Mouse (Mus musculus): ENCODE measurements around the gene Filip1l. TPM values are rescaled to one million over a fixed set of nuclear protein-coding genes. Genes with fewer than 3 reads are reported as not detected.

Gene Filip1l
- polyA plus RNA-seq, 1 experiment: 12.1 TPM

DNA sequence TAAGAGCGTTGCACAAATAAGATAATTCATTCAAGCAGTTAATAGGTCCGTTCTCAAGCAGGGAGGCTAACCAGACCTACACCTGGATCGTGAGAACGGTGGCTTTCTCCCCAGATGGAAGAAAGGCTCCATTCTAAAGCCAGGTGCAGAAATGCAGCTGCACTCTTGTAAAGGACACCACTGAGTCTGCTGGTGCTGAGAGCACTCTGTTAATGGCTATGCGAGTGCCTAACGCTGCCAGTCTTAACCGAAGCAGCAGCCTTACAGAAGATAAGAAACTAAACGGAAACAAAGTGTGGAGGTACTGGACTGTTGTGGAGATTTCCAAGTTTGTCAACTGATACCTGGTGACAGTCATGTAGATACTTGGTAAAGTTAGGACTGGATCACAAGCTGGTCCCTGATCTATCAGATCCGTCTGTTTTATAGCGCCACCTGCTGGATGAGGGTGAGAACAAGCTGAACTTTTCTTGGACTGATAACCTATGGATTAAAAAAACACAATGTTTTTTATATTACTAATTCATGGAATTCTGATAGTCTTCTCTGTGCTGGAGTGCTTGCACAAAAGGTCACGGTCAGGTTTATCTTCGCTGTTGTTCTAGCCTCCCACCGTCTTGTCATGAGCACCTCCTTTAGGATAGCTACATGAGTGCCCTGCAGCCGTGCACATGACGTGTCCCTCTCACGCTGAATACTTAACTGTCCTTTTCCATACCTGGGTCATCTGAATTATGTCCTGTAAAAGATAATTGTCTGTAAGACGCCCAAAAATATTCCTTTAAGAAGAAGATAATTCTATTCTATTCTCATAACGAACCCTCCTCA lies 45.7 kb downstream of the Filip1l start:
- no peaks in the 10 kb centered on the region for H3K79me2 ChIP-seq (ENCODE audit: control insufficient read depth, insufficient read depth)
- no peak overlapping the region for H3K4me2 ChIP-seq (ENCODE audit: low read depth)
- TF ChIP-seq MYOD1 (IDR thresholded peaks at IDR 0.05; ENCODE audit: control insufficient read depth in 1 of 3, insufficient read length in 2 of 3, low read depth in 2 of 3) (no peak), POLR2AphosphoS2 (IDR thresholded peaks at IDR 0.05; ENCODE audit: insufficient read length, low read depth) (no peak), MAX (IDR thresholded peaks at IDR 0.05; ENCODE audit: low read depth) (no peak), POLR2A (IDR thresholded peaks at IDR 0.05; ENCODE audit: insufficient read length, low read depth) (no peak), CEBPB (IDR thresholded peaks at IDR 0.05; ENCODE audit: insufficient read depth, poor library complexity, severe bottlenecking) (no peak), USF1 (IDR thresholded peaks at IDR 0.05; ENCODE audit: low read depth) (no peak), TCF12 (IDR thresholded peaks at IDR 0.05; ENCODE audit: insufficient read depth, poor library complexity, severe bottlenecking) (no peak), SRF (IDR thresholded peaks at IDR 0.05; ENCODE audit: control insufficient read depth, insufficient read length, low read depth) (no peak), TCF3 (IDR thresholded peaks at IDR 0.05; ENCODE audit: insufficient read length, low read depth) (no peak), E2F4 (IDR thresholded peaks at IDR 0.05; ENCODE audit: insufficient read depth) (no peak), REST (IDR thresholded peaks at IDR 0.05; ENCODE audit: insufficient read depth, insufficient read length) (no peak)
- H3K36me3 ChIP-seq (ENCODE audit: control insufficient read depth, insufficient read depth): no peaks in the 10 kb centered on the region
- no peak overlapping the region for H3ac ChIP-seq (ENCODE audit: control insufficient read depth, insufficient read length)
- no peaks in the 10 kb centered on the region for H3K27me3 ChIP-seq (ENCODE audit: control insufficient read depth, insufficient read depth, insufficient read length)
- no peak overlapping the region for H3K4me3 ChIP-seq

DNA sequence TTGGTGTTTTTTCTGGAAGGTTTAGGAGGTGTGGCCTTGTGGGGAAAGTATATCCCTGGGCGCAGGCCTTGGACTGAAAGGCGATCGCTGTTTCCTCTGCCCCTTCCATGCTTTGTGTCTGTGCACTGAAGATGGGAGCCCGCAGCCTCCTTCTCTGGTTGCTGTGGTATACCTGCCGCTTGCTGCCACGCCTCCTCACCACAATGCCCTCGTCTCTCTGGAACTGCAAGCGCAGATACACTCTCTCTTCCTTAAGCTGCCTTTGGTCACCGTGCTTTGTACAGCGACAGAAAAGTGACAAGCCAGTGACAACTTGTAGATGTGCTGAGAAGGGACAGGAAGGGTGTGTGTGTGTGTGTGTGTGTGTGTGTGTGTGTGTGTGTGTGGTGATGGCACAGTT lies 46.7 kb downstream of the Filip1l start:
- TF ChIP-seq MYOD1 (IDR thresholded peaks at IDR 0.05; ENCODE audit: control insufficient read depth in 1 of 3, insufficient read length in 2 of 3, low read depth in 2 of 3) (no peak), MYOG (IDR thresholded peaks at IDR 0.05; ENCODE audit: control insufficient read depth in 1 of 3, insufficient read depth in 1 of 3, insufficient read length in 2 of 3, low read depth in 2 of 3) (no peak), E2F4 (IDR thresholded peaks at IDR 0.05; ENCODE audit: insufficient read depth) (no peak), POLR2A (IDR thresholded peaks at IDR 0.05; ENCODE audit: insufficient read length, low read depth) (no peak), SRF (IDR thresholded peaks at IDR 0.05; ENCODE audit: control insufficient read depth, insufficient read length, low read depth) (no peak), POLR2AphosphoS2 (IDR thresholded peaks at IDR 0.05; ENCODE audit: insufficient read length, low read depth) (no peak), MAX (IDR thresholded peaks at IDR 0.05; ENCODE audit: low read depth) (no peak), USF1 (IDR thresholded peaks at IDR 0.05; ENCODE audit: low read depth) (no peak), CEBPB (IDR thresholded peaks at IDR 0.05; ENCODE audit: insufficient read depth, poor library complexity, severe bottlenecking) (no peak), REST (IDR thresholded peaks at IDR 0.05; ENCODE audit: insufficient read depth, insufficient read length) (no peak), TCF3 (IDR thresholded peaks at IDR 0.05; ENCODE audit: insufficient read length, low read depth) (no peak)
- no peaks in the 10 kb centered on the region for H3K36me3 ChIP-seq (ENCODE audit: control insufficient read depth, insufficient read depth)
- H3K79me2 ChIP-seq (ENCODE audit: control insufficient read depth, insufficient read depth): no peaks in the 10 kb centered on the region

DNA sequence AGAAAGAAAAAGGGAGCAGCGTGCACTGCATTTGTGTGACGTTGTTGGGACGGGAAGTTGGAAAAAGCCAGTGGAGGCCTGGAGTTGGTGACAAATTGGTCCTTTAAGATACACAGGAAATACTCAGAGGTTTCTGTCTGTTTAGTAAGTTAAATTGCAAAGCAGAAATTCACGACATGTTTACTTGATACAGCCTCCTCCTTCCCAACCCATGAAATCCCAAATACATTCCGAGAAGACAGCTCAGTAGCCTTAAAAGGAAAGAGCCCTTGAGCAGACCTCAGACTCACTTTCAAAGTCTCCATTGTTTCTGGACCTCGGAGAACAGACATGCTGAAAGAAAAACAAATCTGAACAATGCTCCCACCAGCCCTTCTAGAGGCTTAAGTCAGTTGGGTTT lies 48.8 kb downstream of the Filip1l start:
- TF ChIP-seq USF1 (IDR thresholded peaks at IDR 0.05; ENCODE audit: low read depth): no peak
- no peak for TF ChIP-seq REST (IDR thresholded peaks at IDR 0.05; ENCODE audit: insufficient read depth, insufficient read length)
- no peak for TF ChIP-seq SRF (IDR thresholded peaks at IDR 0.05; ENCODE audit: control insufficient read depth, insufficient read length, low read depth)
- TF ChIP-seq CEBPB (IDR thresholded peaks at IDR 0.05; ENCODE audit: insufficient read depth, poor library complexity, severe bottlenecking): no peak
- TF ChIP-seq MAX (IDR thresholded peaks at IDR 0.05; ENCODE audit: low read depth): no peak
- no peak for TF ChIP-seq POLR2A (IDR thresholded peaks at IDR 0.05; ENCODE audit: insufficient read length, low read depth)
- TF ChIP-seq E2F4 (IDR thresholded peaks at IDR 0.05; ENCODE audit: insufficient read depth): no peak
- TF ChIP-seq MYOD1 (IDR thresholded peaks at IDR 0.05; ENCODE audit: control insufficient read depth in 1 of 3, insufficient read length in 2 of 3, low read depth in 2 of 3): no peak
- no peak for TF ChIP-seq POLR2AphosphoS2 (IDR thresholded peaks at IDR 0.05; ENCODE audit: insufficient read length, low read depth)
- TF ChIP-seq TCF12 (IDR thresholded peaks at IDR 0.05; ENCODE audit: insufficient read depth, poor library complexity, severe bottlenecking): no peak
- TF ChIP-seq MYOG (IDR thresholded peaks at IDR 0.05; ENCODE audit: control insufficient read depth in 1 of 3, insufficient read depth in 1 of 3, insufficient read length in 2 of 3, low read depth in 2 of 3): no peak
- no peak for TF ChIP-seq TCF3 (IDR thresholded peaks at IDR 0.05; ENCODE audit: insufficient read length, low read depth)

More for the DNA sequence above, 46.7 kb downstream of the Filip1l start:
- H3K4me3 ChIP-seq: no peak overlapping the region
- H3K4me2 ChIP-seq (ENCODE audit: low read depth): no peak overlapping the region
- no peak overlapping the region for H3ac ChIP-seq (ENCODE audit: control insufficient read depth, insufficient read length)
- no peaks in the 10 kb centered on the region for H3K27me3 ChIP-seq (ENCODE audit: control insufficient read depth, insufficient read depth, insufficient read length)

DNA sequence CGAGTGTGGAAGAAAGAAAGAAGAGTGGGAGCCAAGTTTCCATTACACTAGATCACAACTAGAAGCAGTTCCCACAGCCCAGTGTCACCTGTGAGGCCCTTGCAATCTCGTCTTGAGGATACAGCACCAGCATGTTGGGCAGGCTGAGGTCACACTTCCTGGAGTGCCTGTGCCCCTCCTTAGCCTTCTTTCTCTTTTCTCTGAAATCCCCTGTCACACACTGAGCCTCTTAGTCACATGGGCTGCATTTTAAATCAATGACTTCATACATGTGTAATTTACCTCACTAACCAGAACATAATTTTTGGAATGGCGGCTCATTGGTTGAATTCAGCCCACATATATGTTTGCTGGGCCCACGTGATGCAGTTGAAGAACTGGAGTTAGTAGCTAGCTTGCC lies 50.0 kb downstream of the Filip1l start:
- Histone ChIP-seq H3K36me3 (ENCODE audit: control insufficient read depth, insufficient read depth) (no peaks in the 10 kb centered on the region), H3K4me3 (no peak overlapping the region), H3ac (ENCODE audit: control insufficient read depth, insufficient read length) (no peak overlapping the region), H3K27me3 (ENCODE audit: control insufficient read depth, insufficient read depth, insufficient read length) (no peaks in the 10 kb centered on the region), H3K79me2 (ENCODE audit: control insufficient read depth, insufficient read depth) (no peaks in the 10 kb centered on the region), H3K4me2 (ENCODE audit: low read depth) (no peak overlapping the region)
- TF ChIP-seq MYOG (IDR thresholded peaks at IDR 0.05; ENCODE audit: control insufficient read depth in 1 of 3, insufficient read depth in 1 of 3, insufficient read length in 2 of 3, low read depth in 2 of 3) (no peak), REST (IDR thresholded peaks at IDR 0.05; ENCODE audit: insufficient read depth, insufficient read length) (no peak)

More for the DNA sequence above, 48.8 kb downstream of the Filip1l start:
- H3K27me3 ChIP-seq (ENCODE audit: control insufficient read depth, insufficient read depth, insufficient read length): no peaks in the 10 kb centered on the region
- no peak overlapping the region for H3K4me3 ChIP-seq
- H3K36me3 ChIP-seq (ENCODE audit: control insufficient read depth, insufficient read depth): no peaks in the 10 kb centered on the region
- no peaks in the 10 kb centered on the region for H3K79me2 ChIP-seq (ENCODE audit: control insufficient read depth, insufficient read depth)
- no peak overlapping the region for H3K4me2 ChIP-seq (ENCODE audit: low read depth)
- no peak overlapping the region for H3ac ChIP-seq (ENCODE audit: control insufficient read depth, insufficient read length)
